Mouse (Mus musculus) embryonic facial prominence, embryonic 12.5 days (tissue): ENCODE measurements around the gene Pabpn1. TPM values are rescaled to one million over a fixed set of nuclear protein-coding genes. Genes with fewer than 3 reads are reported as not detected.

Source experiments
- ATAC-seq: fragments of 200-750 bp; cut with Nextera tagmentation; 2 replicates; pipeline ENCODE4 v1.8.0; 2017; ENCODE audit not compliant: insufficient number of reproducible peaks, insufficient read depth, low FRiP score, low TSS enrichment
- H3K27ac ChIP-seq: fragments of 300-500 bp; sonication (generic); 2 replicates; pipeline ENCODE4 v1.5.1; 2016; ENCODE audit warnings: mild to moderate bottlenecking
- H3K27me3 ChIP-seq: fragments of 300-500 bp; sonication (generic); 2 replicates; pipeline ENCODE4 v1.6.1; 2016; ENCODE audit warnings: mild to moderate bottlenecking, moderate library complexity
- H3K36me3 ChIP-seq: fragments of 300-500 bp; sonication (generic); 2 replicates; pipeline ENCODE4 v1.6.1; 2016; ENCODE audit warnings: mild to moderate bottlenecking
- H3K4me1 ChIP-seq: fragments of 300-500 bp; sonication (generic); 2 replicates; pipeline ENCODE4 v1.6.1; 2016
- H3K4me2 ChIP-seq: fragments of 300-500 bp; sonication (generic); replicated peaks from 2 replicates; pipeline ENCODE4 v1.6.1; 2016; ENCODE audit warnings: mild to moderate bottlenecking, moderate library complexity
- H3K4me3 ChIP-seq: fragments of 300-500 bp; sonication (generic); 2 replicates; pipeline ENCODE4 v1.5.1; 2016; ENCODE audit warnings: mild to moderate bottlenecking
- H3K9ac ChIP-seq: fragments of 300-500 bp; sonication (generic); 2 replicates; pipeline ENCODE4 v1.6.1; 2016; ENCODE audit warnings: mild to moderate bottlenecking, moderate library complexity
- H3K9me3 ChIP-seq: fragments of 300-500 bp; sonication (generic); 2 replicates; pipeline ENCODE4 v1.6.1; 2016; ENCODE audit warnings: mild to moderate bottlenecking, moderate library complexity
- WGBS: fragments of 180-500 bp; shearing (Covaris S2); methylation state at CpG from one replicate; pipeline ENCODE4 v1.1.7; 2016; 5-methylcytosine and 5-hydroxymethylcytosine counted together
- polyA plus RNA-seq: library from polyadenylated mRNA; unstranded; fragments of >200 nt; fragmentation: Nextera tagmentation; extraction: Ambion mirVana; gene quantifications from 2 replicates; pipeline ENCODE4 v1.2.1, GENCODE M21; 2016

The Pabpn1 gene
- polyA plus RNA-seq, 1 experiment from 2014 or later: 199 TPM

DNA sequence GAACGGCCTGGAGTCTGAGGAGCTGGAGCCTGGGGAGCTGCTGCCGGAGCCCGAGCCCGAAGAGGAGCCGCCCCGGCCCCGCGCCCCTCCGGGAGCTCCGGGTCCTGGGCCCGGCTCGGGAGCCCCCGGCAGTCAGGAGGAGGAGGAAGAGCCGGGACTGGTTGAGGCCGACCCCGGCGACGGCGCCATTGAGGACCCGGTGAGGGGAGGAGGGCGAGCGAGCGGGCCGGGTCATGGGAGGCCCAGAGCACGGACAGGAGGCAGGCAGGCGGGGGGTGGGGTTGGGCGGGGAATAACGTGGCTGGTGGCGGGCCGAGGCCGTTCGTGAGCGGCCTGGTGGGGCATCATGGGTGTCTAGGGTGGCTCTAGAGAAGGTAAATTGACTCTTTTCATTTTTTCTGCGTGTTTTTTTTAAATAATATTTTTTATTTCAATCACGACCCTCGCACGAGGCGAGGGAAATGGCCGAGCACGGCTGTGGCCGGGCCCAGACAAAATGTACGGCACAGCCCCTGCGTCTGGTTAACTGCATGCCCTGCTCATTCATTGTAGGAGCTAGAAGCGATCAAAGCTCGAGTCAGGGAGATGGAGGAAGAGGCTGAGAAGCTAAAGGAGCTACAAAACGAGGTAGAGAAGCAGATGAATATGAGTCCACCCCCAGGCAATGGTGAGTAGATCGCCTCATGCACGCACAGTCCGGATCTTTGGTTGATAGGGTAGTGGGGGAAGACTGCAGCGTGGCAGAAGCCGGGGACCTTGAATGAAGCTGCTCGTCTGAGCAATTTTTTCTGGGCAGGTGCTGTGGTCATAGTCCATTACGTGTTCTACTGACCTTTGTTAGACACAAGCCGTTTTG lies 2.2 kb downstream of the Pabpn1 start:
- Histone ChIP-seq H3K4me3 (peak overlapping the region; percentile 96), H3K9ac (peak overlapping the region; percentile 99), H3K4me2 (peak overlapping the region; percentile 67), H3K36me3 (peaks cover 30% of the 10 kb centered on the region), H3K4me1 (peaks cover 12% of the 10 kb centered on the region; the same call in 1 of the 2 replicates), H3K27ac (peak overlapping the region; percentile 95), H3K27me3 (no peaks in the 10 kb centered on the region), H3K9me3 (no peaks in the 10 kb centered on the region)
- peak; percentile 37 for ATAC-seq
- under 1% methylated on average over 53 of the region's 54 CpGs for WGBS

DNA sequence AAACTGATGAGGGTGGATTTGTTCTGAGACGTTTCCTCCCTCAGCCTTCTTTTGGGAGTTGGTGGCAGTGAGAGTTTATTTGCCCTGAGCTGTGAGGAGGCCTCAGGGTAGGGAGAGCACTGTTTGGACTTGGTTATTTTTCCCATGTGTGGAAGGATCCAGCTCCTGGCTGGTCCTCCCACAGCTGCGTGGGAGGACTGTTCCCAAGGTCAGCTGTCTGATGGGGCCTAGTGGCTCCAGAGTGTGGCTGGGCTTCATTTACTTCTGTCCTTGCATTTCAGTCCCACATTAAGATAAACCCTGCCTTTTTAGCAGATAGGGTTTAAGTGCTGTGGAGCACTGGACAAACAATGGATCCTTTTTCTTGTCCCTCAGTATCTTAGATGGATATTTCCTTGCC lies 5.1 kb downstream of the Pabpn1 start:
- Histone ChIP-seq H3K9ac (no peak overlapping the region), H3K4me1 (peaks cover 12% of the 10 kb centered on the region; the same call in 1 of the 2 replicates), H3K4me3 (no peak overlapping the region), H3K27me3 (no peaks in the 10 kb centered on the region), H3K27ac (no peak overlapping the region), H3K4me2 (no peak overlapping the region), H3K9me3 (no peaks in the 10 kb centered on the region), H3K36me3 (peaks cover 30% of the 10 kb centered on the region)
- no peak for ATAC-seq
- WGBS: 55% methylated on average over 2 of the region's 2 CpGs

DNA sequence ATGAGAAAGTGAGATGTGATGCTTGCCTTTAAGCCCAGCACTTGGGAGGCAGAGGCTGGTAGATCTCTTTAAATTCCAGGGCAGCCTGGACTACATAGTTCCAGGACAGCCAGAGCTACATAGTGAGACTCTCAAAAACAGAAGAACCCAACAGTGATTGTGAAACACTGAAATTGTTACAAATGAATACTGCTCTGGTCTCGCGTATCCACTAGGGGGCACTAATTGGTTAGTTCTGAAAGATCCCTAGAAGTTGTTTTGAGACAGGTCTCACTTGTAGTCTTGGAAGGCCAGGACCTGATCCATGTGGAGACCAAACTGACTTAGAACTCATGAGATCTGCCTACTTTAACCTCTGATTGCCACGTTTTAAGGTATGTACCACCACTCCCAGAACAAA lies 8.1 kb downstream of the Pabpn1 start:
- Histone ChIP-seq H3K4me1 (0 out of 2 replicates have a peak, but pooled peaks cover 7% of the 10 kb centered on the region), H3K36me3 (peaks cover 45% of the 10 kb centered on the region), H3K27me3 (no peaks in the 10 kb centered on the region), H3K9ac (no peak overlapping the region), H3K27ac (no peak overlapping the region), H3K9me3 (no peaks in the 10 kb centered on the region), H3K4me2 (no peak overlapping the region), H3K4me3 (no peak overlapping the region)
- ATAC-seq: peak; percentile 43; the same call in 1 of the 2 replicates
- 1% methylated on average over 3 of the region's 3 CpGs for WGBS

DNA sequence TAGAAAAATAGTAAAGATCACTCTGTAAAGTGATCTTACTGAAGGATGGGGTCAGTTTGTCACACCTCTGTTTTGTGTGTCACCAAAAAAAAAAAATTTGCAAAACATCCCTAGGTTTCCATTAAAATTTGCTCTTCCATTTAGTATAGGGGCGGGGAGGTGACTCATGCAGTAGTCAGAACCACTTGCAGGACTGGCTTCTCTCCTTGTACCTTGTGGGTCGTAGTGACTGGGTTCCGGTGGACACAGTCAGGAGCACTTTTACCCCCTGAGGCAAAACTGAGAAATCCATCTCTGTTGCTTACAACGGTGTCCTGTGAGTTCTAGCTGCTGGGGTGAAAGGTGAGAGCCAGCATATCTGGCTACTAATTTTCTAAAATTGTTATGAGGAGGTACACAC lies 11.3 kb downstream of the Pabpn1 start:
- Histone ChIP-seq H3K36me3 (peaks cover 41% of the 10 kb centered on the region), H3K27me3 (no peaks in the 10 kb centered on the region), H3K9me3 (no peaks in the 10 kb centered on the region), H3K4me2 (no peak overlapping the region), H3K9ac (no peak overlapping the region), H3K27ac (no peak overlapping the region), H3K4me1 (no peaks in the 10 kb centered on the region), H3K4me3 (no peak overlapping the region)
- 82% methylated on average over 4 of the region's 4 CpGs for WGBS
- ATAC-seq: no peak

DNA sequence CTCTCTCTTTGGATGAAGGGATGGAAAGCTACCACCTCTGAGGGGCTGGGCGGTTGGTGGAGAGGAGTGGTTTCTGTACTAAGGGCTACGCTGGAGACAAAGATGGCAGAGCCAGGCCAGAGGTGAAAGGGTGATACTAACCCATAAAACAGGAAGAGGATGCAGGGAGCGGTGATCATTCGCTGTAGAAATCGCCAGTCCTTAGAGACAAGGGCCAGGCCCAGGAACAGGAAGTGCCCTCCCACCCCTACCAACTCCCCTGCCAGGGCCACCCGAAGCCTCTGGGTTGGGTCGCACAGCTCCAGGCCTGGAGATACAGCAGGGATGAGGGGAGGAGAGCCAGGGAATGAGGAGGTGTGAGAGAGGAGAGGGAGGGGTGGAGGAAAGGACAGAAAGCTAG lies 16.4 kb downstream of the Pabpn1 start:
- 80% methylated on average over 7 of the region's 7 CpGs for WGBS
- H3K4me3 ChIP-seq: no peak overlapping the region
- H3K9ac ChIP-seq: peak overlapping the region; percentile 20
- peaks cover 9% of the 10 kb centered on the region for H3K4me1 ChIP-seq
- no peak overlapping the region for H3K27ac ChIP-seq
- H3K4me2 ChIP-seq: no peak overlapping the region
- H3K36me3 ChIP-seq: peaks cover 60% of the 10 kb centered on the region
- ATAC-seq: no peak
- H3K9me3 ChIP-seq: no peaks in the 10 kb centered on the region
- no peaks in the 10 kb centered on the region for H3K27me3 ChIP-seq

DNA sequence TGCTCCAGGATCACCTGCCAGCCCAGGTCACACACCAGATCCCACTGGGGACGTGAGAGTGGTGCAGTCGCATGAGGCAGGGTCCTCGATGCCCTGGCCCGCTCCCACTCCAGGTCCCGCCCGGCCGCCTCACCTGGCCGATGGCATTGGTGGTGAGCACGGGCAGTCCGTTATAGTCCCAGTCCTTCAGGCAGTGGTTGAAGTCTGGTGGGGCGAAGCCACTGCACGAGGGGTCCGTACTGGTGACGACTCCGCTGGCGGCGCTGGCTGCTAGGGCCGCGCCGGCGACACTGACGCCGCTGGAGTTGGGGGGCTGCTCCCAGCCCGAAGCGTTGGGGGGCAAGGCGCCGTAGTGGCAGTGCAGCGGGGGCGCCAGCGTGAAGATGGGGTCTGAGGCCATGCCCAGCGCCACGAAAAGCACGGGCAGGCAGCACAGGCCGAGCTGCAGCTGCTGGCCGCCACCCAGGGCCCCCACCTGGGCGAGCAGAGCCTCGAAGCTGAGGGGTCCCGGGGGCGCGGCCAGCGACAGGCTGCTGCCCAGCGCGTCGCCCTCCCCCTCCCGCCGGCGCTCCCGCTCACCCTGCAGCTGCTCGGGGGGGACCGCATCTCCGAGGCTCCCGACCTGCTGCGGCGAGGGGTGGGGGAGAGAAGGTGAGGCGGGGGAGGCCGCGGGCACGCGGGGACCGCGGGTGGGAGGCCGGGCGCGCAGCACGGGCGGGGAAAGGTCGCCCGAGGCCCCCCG lies 20.0 kb downstream of the Pabpn1 start:
- Histone ChIP-seq H3K27me3 (no peaks in the 10 kb centered on the region), H3K4me2 (peak overlapping the region; percentile 86), H3K27ac (peak overlapping the region; percentile 86), H3K9me3 (no peaks in the 10 kb centered on the region), H3K36me3 (peaks cover 52% of the 10 kb centered on the region), H3K9ac (peak overlapping the region; percentile 94), H3K4me3 (peak overlapping the region; percentile 80), H3K4me1 (peaks cover 9% of the 10 kb centered on the region)
- WGBS: 4% methylated on average over 57 of the region's 69 CpGs
- peak; percentile 49; the same call in 1 of the 2 replicates for ATAC-seq

DNA sequence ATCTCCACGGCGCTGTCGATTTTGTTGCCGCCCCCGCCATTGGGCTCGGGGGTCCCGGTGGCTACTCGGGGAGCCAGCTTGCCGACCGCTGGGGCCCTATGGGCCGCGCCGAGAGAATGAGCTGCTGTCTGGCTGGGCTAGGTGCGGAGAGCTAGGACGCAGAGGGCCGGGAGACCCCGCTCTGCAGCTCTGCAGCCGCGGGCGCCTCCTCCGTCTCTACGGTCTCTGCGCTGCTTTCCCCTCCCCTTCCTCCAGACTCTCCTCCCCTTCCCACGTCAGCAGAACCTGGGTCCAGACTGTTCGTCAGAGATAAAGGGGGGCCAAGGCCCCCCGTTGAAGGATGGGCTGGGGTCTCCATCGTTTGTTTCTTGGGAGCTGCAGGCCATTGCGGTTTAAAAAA lies 20.6 kb downstream of the Pabpn1 start, which contains the start of gene Slc22a17:
Gene Slc22a17, minus strand, starts transcription at position 247 of the 400 bp plus-strand sequence.
- Histone ChIP-seq H3K27me3 (no peaks in the 10 kb centered on the region), H3K4me2 (peak within 1 kb of the TSS; percentile 86), H3K9me3 (no peaks in the 10 kb centered on the region), H3K4me3 (peak within 1 kb of the TSS; percentile 80), H3K27ac (peak within 1 kb of the TSS; percentile 86), H3K9ac (peak within 1 kb of the TSS; percentile 94), H3K4me1 (peaks cover 9% of the 10 kb centered on the region), H3K36me3 (peaks cover 52% of the 10 kb centered on the region)
- peak; percentile 95 for ATAC-seq
- under 1% methylated on average over 21 of the region's 28 CpGs for WGBS

DNA sequence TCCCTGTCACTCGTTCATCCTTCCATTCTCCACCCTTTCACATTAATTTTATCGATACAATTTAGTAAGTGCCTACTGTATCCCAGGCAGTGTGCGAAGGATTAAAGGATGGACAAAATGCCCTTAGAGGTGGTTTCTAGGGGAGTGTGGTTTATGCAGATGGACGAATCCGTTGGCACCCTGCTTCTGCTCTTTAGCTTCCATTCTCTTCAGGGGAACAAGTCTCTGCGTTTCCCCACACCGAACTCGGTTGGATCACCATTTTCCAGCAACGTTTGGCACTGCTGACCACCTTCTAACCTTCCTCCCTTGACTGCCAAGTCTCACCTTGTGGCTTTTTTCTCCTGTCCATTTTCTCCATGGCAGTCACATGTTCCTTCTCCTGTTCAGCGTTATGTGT lies 21.0 kb downstream of the Pabpn1 start:
- no peak for ATAC-seq
- Histone ChIP-seq H3K9ac (peak overlapping the region; percentile 94), H3K27ac (peak overlapping the region; percentile 86), H3K4me2 (peak overlapping the region; percentile 86), H3K36me3 (peaks cover 51% of the 10 kb centered on the region), H3K9me3 (no peaks in the 10 kb centered on the region), H3K27me3 (no peaks in the 10 kb centered on the region), H3K4me3 (peak overlapping the region; percentile 80), H3K4me1 (peaks cover 9% of the 10 kb centered on the region)
- 22% methylated on average over 10 of the region's 10 CpGs for WGBS

DNA sequence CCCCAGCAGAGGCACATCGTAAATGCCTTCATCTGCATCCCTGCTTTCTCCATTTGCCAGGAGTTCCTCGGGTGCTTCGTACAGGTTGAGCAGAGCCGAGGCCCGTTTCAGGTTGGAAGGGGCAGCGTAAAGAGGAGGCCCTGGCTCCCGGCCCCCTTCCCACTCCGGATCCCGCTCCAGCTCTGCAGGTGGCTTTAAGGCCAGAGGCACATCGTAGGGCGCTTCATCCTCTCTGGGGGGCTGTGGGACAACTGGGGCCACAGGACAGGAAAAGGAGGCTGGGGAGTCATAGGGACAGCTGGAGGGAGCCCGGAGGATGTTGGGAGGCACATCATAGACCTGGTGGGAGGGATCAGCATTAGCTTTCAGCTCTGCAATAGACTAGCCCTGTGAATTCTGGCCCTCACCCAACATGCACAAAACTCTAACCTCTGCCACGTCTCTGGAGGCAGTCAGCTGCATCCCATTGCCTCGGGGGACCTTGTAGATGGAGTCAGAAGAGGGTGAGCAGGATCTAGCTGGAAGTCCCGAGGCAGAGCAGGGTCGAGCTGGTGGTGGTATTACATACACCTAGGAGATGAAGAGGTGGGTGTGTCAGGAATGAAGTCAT lies 27.9 kb downstream of the Pabpn1 start:
- Histone ChIP-seq H3K9ac (no peak overlapping the region), H3K4me1 (peaks cover 15% of the 10 kb centered on the region), H3K4me2 (no peak overlapping the region), H3K27ac (no peak overlapping the region), H3K4me3 (no peak overlapping the region), H3K27me3 (no peaks in the 10 kb centered on the region), H3K9me3 (peaks cover 18% of the 10 kb centered on the region), H3K36me3 (peaks cover 70% of the 10 kb centered on the region)
- 92% methylated on average over 16 of the region's 16 CpGs for WGBS
- no peak for ATAC-seq

DNA sequence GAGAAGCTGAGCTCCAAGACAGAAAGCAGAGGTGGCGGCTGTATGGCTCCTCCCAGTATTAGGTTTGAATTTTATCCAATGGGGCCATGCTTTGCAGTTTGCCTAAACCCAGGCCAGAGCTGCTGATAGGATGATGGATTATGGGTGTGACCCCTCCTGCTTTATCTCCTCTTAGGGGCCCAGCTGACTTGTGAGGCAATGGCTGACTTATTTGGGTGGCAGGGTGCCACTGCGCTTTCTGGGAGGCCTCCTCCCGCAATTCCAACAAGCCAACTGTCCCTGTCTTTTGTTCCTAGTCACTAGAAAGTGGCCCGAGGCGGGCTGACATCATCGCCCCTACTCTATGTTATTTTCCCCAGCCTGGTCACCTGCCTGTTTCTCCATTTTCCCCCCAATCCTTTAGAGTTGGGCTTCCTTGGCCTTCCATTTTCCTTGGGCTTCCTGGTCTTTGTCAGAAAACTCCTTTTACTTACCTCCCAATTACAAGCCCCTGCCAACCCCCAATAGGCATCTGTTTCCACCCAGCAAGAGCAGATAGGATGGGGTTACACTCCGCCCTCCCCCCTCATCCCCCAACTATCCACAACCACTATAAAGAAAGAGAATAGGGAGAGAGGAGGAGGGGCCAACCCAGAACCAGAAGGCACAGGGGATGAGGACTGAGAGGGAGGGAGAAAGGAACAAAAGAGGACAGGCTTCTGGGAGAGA lies 32.5 kb downstream of the Pabpn1 start:
- H3K27ac ChIP-seq: peak overlapping the region; percentile 99
- H3K9me3 ChIP-seq: peaks cover 18% of the 10 kb centered on the region
- H3K9ac ChIP-seq: peak overlapping the region; percentile 84
- peaks cover 28% of the 10 kb centered on the region for H3K36me3 ChIP-seq
- 7% methylated on average over 7 of the region's 7 CpGs for WGBS
- no peaks in the 10 kb centered on the region for H3K27me3 ChIP-seq
- peak overlapping the region; percentile 51 for H3K4me3 ChIP-seq
- ATAC-seq: peak; percentile 52
- H3K4me2 ChIP-seq: peak overlapping the region; percentile 71
- H3K4me1 ChIP-seq: peaks cover 30% of the 10 kb centered on the region
